Mouse (Mus musculus) thymus, adult 2 months (tissue): ENCODE measurements around the gene Mfn1.

ENCODE experiments used
- CTCF ChIP-seq: fragments of 200-500 bp; IDR thresholded peaks from 2 replicates; pipeline ENCODE4 v1.5.1; 2012; ENCODE audit warnings: mild to moderate bottlenecking, control low read depth, low read length, moderate library complexity, borderline replicate concordance; ENCODE audit not compliant: control insufficient read depth, poor library complexity, insufficient read depth; ENCODE audit errors: extremely low read depth
- POLR2A ChIP-seq: fragments of 200-500 bp; IDR thresholded peaks from 2 replicates; pipeline ENCODE4 v1.6.1; 2012; ENCODE audit warnings: mild to moderate bottlenecking, low read length, control low read depth, moderate library complexity; ENCODE audit not compliant: control insufficient read depth, poor library complexity, insufficient read depth; ENCODE audit errors: extremely low read depth

GRCm38 (mm10) chr3:32622106-32622505 lies 92.8 kb downstream of the Mfn1 start:
- TF ChIP-seq CTCF (no peak), POLR2A (no peak)
